Mouse (Mus musculus) kidney, postnatal 0 days (tissue): ENCODE data around the gene 9930022D16Rik. TPM values are rescaled to one million over a fixed set of nuclear protein-coding genes. Genes with fewer than 3 reads are reported as not detected.
A peak's percentile ranks its signal among the peaks of the same experiment; 100 is the strongest.

Source experiments
- ATAC-seq: fragments of 200-750 bp; cut with Nextera tagmentation; replicated peaks from 2 replicates; pipeline ENCODE4 v1.8.0; 2017; ENCODE audit warnings: low read depth, moderate number of reproducible peaks, moderate TSS enrichment, moderate library complexity; ENCODE audit not compliant: low FRiP score
- DNase-seq: peaks from one replicate; pipeline ENCODE4 v3.0.0-alpha.2; 2016; ENCODE audit warnings: low spot score
- H3K27ac ChIP-seq: fragments of 300-500 bp; sonication (generic); 2 replicates; pipeline ENCODE4 v1.5.1; 2014; ENCODE audit warnings: mild to moderate bottlenecking
- H3K27me3 ChIP-seq: fragments of 300-500 bp; sonication (generic); 2 replicates; pipeline ENCODE4 v1.6.1; 2014; ENCODE audit warnings: low read length, mixed read lengths; ENCODE audit not compliant: insufficient read depth
- H3K36me3 ChIP-seq: fragments of 300-500 bp; sonication (generic); 2 replicates; pipeline ENCODE4 v1.6.1; 2014; ENCODE audit warnings: low read length, mixed read lengths; ENCODE audit not compliant: insufficient read depth
- H3K4me1 ChIP-seq: fragments of 300-500 bp; sonication (generic); replicated peaks from 2 replicates; pipeline ENCODE4 v1.6.1; 2014; ENCODE audit warnings: antibody characterized with exemption, low read length, mixed read lengths; ENCODE audit not compliant: insufficient read depth
- H3K4me2 ChIP-seq: fragments of 300-500 bp; sonication (generic); 2 replicates; pipeline ENCODE4 v1.6.1; 2014; ENCODE audit warnings: mild to moderate bottlenecking, low read length, moderate library complexity, mixed read lengths
- H3K4me3 ChIP-seq: fragments of 300-500 bp; sonication (generic); replicated peaks from 2 replicates; pipeline ENCODE4 v1.5.1; 2014; ENCODE audit warnings: low read depth, low read length
- H3K9ac ChIP-seq: fragments of 300-500 bp; sonication (generic); 2 replicates; pipeline ENCODE4 v1.6.1; 2014; ENCODE audit warnings: low read depth, low read length
- H3K9me3 ChIP-seq: fragments of 300-500 bp; sonication (generic); replicated peaks from 2 replicates; pipeline ENCODE4 v1.6.1; 2016; ENCODE audit warnings: low read length, inconsistent platforms, mixed read lengths
- CTCF ChIP-seq: IDR thresholded peaks from 2 replicates; pipeline ENCODE4 v1.5.1; 2016; ENCODE audit warnings: antibody characterized with exemption, low read depth, mild to moderate bottlenecking, moderate library complexity
- WGBS: fragments of 180-500 bp; shearing (Covaris S2); extraction: QIAGEN DNeasy Blood & Tissue Kit; methylation state at CpG from one replicate; pipeline ENCODE4 v1.1.7; 2014; 5-methylcytosine and 5-hydroxymethylcytosine counted together
- microRNA-seq: library from miRNA; unstranded; fragments of <30 nt; microRNA quantifications from one replicate; pipeline ENCODE4, GENCODE M21; 2016
- polyA plus RNA-seq: library from polyadenylated mRNA; unstranded; fragments of >200 nt; fragmentation: Nextera tagmentation; extraction: Ambion mirVana; gene quantifications from 2 replicates; pipeline ENCODE4 v1.2.1, GENCODE M21; 2015

9930022D16Rik gene
- polyA plus RNA-seq, 1 experiment from 2014 or later = 0.04 TPM

GRCm38 (mm10) chr11:109456261-109456660, 42.5 kb downstream of the 9930022D16Rik start:
- no peak for TF ChIP-seq CTCF
- Histone ChIP-seq H3K27me3 (no peaks in the 10 kb centered on the region), H3K4me2 (no peak overlapping the region), H3K9me3 (no peaks in the 10 kb centered on the region), H3K4me1 (no peaks in the 10 kb centered on the region), H3K27ac (no peak overlapping the region), H3K4me3 (no peak overlapping the region), H3K9ac (no peak overlapping the region), H3K36me3 (no peaks in the 10 kb centered on the region)
- WGBS = 80% methylated on average over 5 of the region's 5 CpGs
- DNase-seq = no peak
- no peak for ATAC-seq

- Histone ChIP-seq H3K27ac (no peak overlapping the region), H3K4me2 (no peak overlapping the region), H3K4me3 (no peak overlapping the region), H3K27me3 (no peaks in the 10 kb centered on the region), H3K36me3 (no peaks in the 10 kb centered on the region), H3K4me1 (no peaks in the 10 kb centered on the region), H3K9ac (no peak overlapping the region), H3K9me3 (no peaks in the 10 kb centered on the region)
- 87% methylated on average over 11 of the region's 11 CpGs for WGBS
- DNase-seq (no peak), ATAC-seq (no peak)
- TF ChIP-seq CTCF = no peak
Observed at GRCm38 (mm10) chr11:109458165-109458564, 44.4 kb downstream of the 9930022D16Rik start.

- no peak for TF ChIP-seq CTCF
- Histone ChIP-seq H3K9me3 (no peaks in the 10 kb centered on the region), H3K27me3 (no peaks in the 10 kb centered on the region), H3K4me1 (no peaks in the 10 kb centered on the region), H3K27ac (no peak overlapping the region), H3K4me2 (no peak overlapping the region), H3K36me3 (no peaks in the 10 kb centered on the region), H3K9ac (no peak overlapping the region), H3K4me3 (no peak overlapping the region)
- DNase-seq = peak; percentile 40
- WGBS = 66% methylated on average over 5 of the region's 5 CpGs
- no peak for ATAC-seq
Observed at GRCm38 (mm10) chr11:109460586-109460985, 46.9 kb downstream of the 9930022D16Rik start.

- H3K4me3 ChIP-seq = no peak overlapping the region
- ATAC-seq (no peak), DNase-seq (no peak)
- no peak overlapping the region for H3K9ac ChIP-seq
- no peak overlapping the region for H3K27ac ChIP-seq
- H3K4me1 ChIP-seq = no peaks in the 10 kb centered on the region
- no peaks in the 10 kb centered on the region for H3K27me3 ChIP-seq
- H3K4me2 ChIP-seq = no peak overlapping the region
- H3K36me3 ChIP-seq = no peaks in the 10 kb centered on the region
- no peak for TF ChIP-seq CTCF
- WGBS = 94% methylated on average over 4 of the region's 4 CpGs
- no peaks in the 10 kb centered on the region for H3K9me3 ChIP-seq
Observed at GRCm38 (mm10) chr11:109465068-109465467, 51.4 kb downstream of the 9930022D16Rik start.

GRCm38 (mm10) chr11:109466987-109467386, 53.3 kb downstream of the 9930022D16Rik start:
- Histone ChIP-seq H3K27me3 (no peaks in the 10 kb centered on the region), H3K27ac (no peak overlapping the region), H3K4me2 (no peak overlapping the region), H3K4me3 (no peak overlapping the region), H3K9me3 (no peaks in the 10 kb centered on the region), H3K36me3 (no peaks in the 10 kb centered on the region), H3K9ac (no peak overlapping the region), H3K4me1 (no peaks in the 10 kb centered on the region; the same call in 1 of the 2 replicates)
- DNase-seq = no peak
- no peak for TF ChIP-seq CTCF
- WGBS = 30% methylated on average over 8 of the region's 8 CpGs
- no peak for ATAC-seq

- ATAC-seq = no peak
- H3K27me3 ChIP-seq = no peaks in the 10 kb centered on the region
- H3K4me1 ChIP-seq = no peaks in the 10 kb centered on the region; the same call in 1 of the 2 replicates
- no peak for DNase-seq
- H3K4me2 ChIP-seq = no peak overlapping the region
- no peaks in the 10 kb centered on the region for H3K9me3 ChIP-seq
- H3K36me3 ChIP-seq = no peaks in the 10 kb centered on the region
- H3K27ac ChIP-seq = no peak overlapping the region
- TF ChIP-seq CTCF = no peak
- H3K9ac ChIP-seq = no peak overlapping the region
- no peak overlapping the region for H3K4me3 ChIP-seq
- WGBS = 79% methylated on average over 5 of the region's 5 CpGs
Observed at GRCm38 (mm10) chr11:109468133-109468532, 54.4 kb downstream of the 9930022D16Rik start.

Small RNA genes lying within 50 kb of the gene (microRNA-seq; reads per million reads assigned to microRNA genes)
- not detected for gene Gm25540

Other genes starting within 250 kb of the 9930022D16Rik start
- 0.99 and 1.1 TPM in 2 replicates for gene Rgs9, start 115.8 kb upstream of the 9930022D16Rik start, polyA plus RNA-seq
- gene Gna13, start 51.1 kb upstream of the 9930022D16Rik start, polyA plus RNA-seq = 33.9 and 36.2 TPM in 2 replicates
- 30.4 and 32.8 TPM in 2 replicates for gene Amz2, start 12.0 kb downstream of the 9930022D16Rik start, polyA plus RNA-seq
- 9.1 and 9.9 TPM in 2 replicates for gene Arsg, start 59.5 kb downstream of the 9930022D16Rik start, polyA plus RNA-seq
- gene Slc16a6, start 59.7 kb downstream of the 9930022D16Rik start, polyA plus RNA-seq = 5.3 and 7.8 TPM in 2 replicates
- gene Wipi1, start 198.1 kb downstream of the 9930022D16Rik start, polyA plus RNA-seq = 42.0 and 42.6 TPM in 2 replicates
- 340 and 372 TPM in 2 replicates for gene Prkar1a, start 235.5 kb downstream of the 9930022D16Rik start, polyA plus RNA-seq